Mouse (Mus musculus) ES-Bruce4 (cell line): Measurements from ENCODE around the gene Fank1. TPM values are rescaled to one million over a fixed set of nuclear protein-coding genes. Genes with fewer than 3 reads are reported as not detected.
A peak's percentile ranks its signal among the peaks of the same experiment; 100 is the strongest.

Experiments used
- H3K27ac ChIP-seq: 2 replicates; pipeline ENCODE4 v1.5.1; 2012; ENCODE audit warnings: low read length, inconsistent platforms; ENCODE audit not compliant: insufficient read depth
- H3K27me3 ChIP-seq: 2 replicates; pipeline ENCODE4 v1.6.1; 2012; ENCODE audit warnings: mild to moderate bottlenecking, low read length, inconsistent platforms; ENCODE audit not compliant: control insufficient read depth, poor library complexity, insufficient read depth, severe bottlenecking
- H3K36me3 ChIP-seq: 2 replicates; pipeline ENCODE4 v1.6.1; 2012; ENCODE audit warnings: inconsistent platforms, mild to moderate bottlenecking, low read length, moderate library complexity; ENCODE audit not compliant: control insufficient read depth, poor library complexity, insufficient read depth, severe bottlenecking
- H3K4me1 ChIP-seq: one replicate; pipeline ENCODE4 v1.8.1; 2011; ENCODE audit warnings: low read length; ENCODE audit not compliant: control insufficient read depth, insufficient read depth
- H3K4me3 ChIP-seq: 2 replicates; pipeline ENCODE4 v1.5.1; 2011; ENCODE audit warnings: low read depth, mild to moderate bottlenecking, low read length
- H3K9ac ChIP-seq: 2 replicates; pipeline ENCODE4 v1.6.1; 2012; ENCODE audit warnings: low read depth, mild to moderate bottlenecking, inconsistent platforms; ENCODE audit not compliant: poor library complexity, severe bottlenecking
- H3K9me3 ChIP-seq: replicated peaks from 2 replicates; pipeline ENCODE4 v1.6.1; 2012; ENCODE audit warnings: mild to moderate bottlenecking, low read length, inconsistent platforms; ENCODE audit not compliant: control insufficient read depth, poor library complexity, insufficient read depth, severe bottlenecking
- CTCF ChIP-seq: IDR thresholded peaks from one replicate; pipeline ENCODE4 v1.8.1; 2011; ENCODE audit warnings: low read depth, low read length
- EP300 ChIP-seq: IDR thresholded peaks from 2 replicates; pipeline ENCODE4 v1.6.1; 2011; ENCODE audit warnings: low read depth, low read length; ENCODE audit not compliant: insufficient read depth
- POLR2A ChIP-seq: IDR thresholded peaks from one replicate; pipeline ENCODE4 v1.8.1; 2011; ENCODE audit warnings: low read length; ENCODE audit not compliant: insufficient read depth
- polyA plus RNA-seq: library from polyadenylated mRNA; stranded (reverse); fragments of >200 nt; gene quantifications from 2 replicates; pipeline ENCODE4 v1.2.4, GENCODE M21; 2011; ENCODE audit warnings: low read depth; ENCODE audit not compliant: missing spikeins, insufficient read depth, insufficient read length

Fank1 gene
- polyA plus RNA-seq, 1 experiment = 3.1 TPM

- no peak overlapping the region for H3K27ac ChIP-seq
- no peaks in the 10 kb centered on the region for H3K27me3 ChIP-seq
- no peak overlapping the region for H3K4me3 ChIP-seq
- H3K36me3 ChIP-seq = 0 out of 2 replicates have a peak, but pooled peaks cover 2% of the 10 kb centered on the region
- no peak overlapping the region for H3K9ac ChIP-seq
- TF ChIP-seq POLR2A = no peak
- no peak for TF ChIP-seq CTCF
- no peak for TF ChIP-seq EP300
- no peaks in the 10 kb centered on the region for H3K4me1 ChIP-seq
- H3K9me3 ChIP-seq = no peaks in the 10 kb centered on the region
Observed at GRCm38 (mm10) chr7:133750666-133751065, 26.0 kb upstream of the Fank1 start.

GRCm38 (mm10) chr7:133751163-133751562 lies 25.5 kb upstream of the Fank1 start:
- peaks cover 1% of the 10 kb centered on the region for H3K4me1 ChIP-seq
- 0 out of 2 replicates have a peak, but pooled peaks cover 2% of the 10 kb centered on the region for H3K36me3 ChIP-seq
- H3K9ac ChIP-seq = no peak overlapping the region
- H3K27ac ChIP-seq = no peak overlapping the region
- no peaks in the 10 kb centered on the region for H3K27me3 ChIP-seq
- H3K9me3 ChIP-seq = no peaks in the 10 kb centered on the region
- H3K4me3 ChIP-seq = no peak overlapping the region
- TF ChIP-seq CTCF (no peak), POLR2A (no peak), EP300 (no peak)

DNA sequence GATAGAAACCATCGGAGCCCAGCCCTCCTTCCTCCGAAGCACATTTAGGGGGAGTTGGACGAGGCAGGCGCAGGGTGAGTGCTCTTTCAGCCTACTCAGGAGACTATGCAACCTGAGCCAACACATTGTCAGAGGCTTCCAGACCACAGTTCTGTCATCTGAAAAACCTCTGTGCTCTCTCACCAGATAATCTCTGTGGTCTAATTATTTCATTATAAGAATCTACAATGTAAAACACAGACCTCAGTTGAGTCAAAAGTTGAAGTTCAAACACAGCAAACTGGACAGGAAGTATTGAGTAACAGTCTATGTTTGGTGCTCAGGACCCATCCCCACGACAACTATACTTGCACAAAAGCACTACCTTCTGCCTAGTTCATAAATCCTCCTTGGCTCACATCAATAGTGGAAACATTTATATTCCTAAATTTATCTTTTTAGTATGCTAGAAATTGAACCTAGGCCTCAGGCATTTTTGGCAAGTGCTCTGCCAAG lies 18.7 kb upstream of the Fank1 start:
- Histone ChIP-seq H3K9me3 (no peaks in the 10 kb centered on the region), H3K36me3 (no peaks in the 10 kb centered on the region), H3K9ac (no peak overlapping the region), H3K27ac (no peak overlapping the region), H3K4me1 (peaks cover 3% of the 10 kb centered on the region), H3K4me3 (no peak overlapping the region), H3K27me3 (no peaks in the 10 kb centered on the region)
- TF ChIP-seq EP300 (no peak), POLR2A (no peak), CTCF (no peak)

DNA sequence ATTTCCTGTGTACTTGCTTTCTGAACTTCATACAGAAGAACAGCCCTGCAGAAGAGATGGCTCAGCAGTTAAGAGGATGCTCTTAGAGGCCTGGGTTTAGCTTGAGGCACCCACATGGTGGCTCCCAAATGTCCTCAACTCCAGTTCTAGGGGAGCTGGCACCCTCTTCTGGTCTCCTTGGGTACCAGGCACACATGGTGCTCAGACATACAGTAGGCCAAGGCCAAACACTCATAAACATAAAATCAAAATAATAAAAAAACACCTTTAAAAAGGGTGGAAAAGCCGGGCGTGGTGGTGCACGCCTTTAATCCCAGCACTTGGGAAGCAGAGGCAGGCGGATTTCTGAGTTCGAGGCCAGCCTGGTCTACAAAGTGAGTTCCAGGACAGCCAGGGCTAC lies 17.9 kb upstream of the Fank1 start:
- H3K27me3 ChIP-seq = no peaks in the 10 kb centered on the region
- H3K36me3 ChIP-seq = no peaks in the 10 kb centered on the region
- no peak for TF ChIP-seq POLR2A
- peak; percentile 57 for TF ChIP-seq CTCF
- H3K9me3 ChIP-seq = no peaks in the 10 kb centered on the region
- peaks cover 3% of the 10 kb centered on the region for H3K4me1 ChIP-seq
- no peak overlapping the region for H3K27ac ChIP-seq
- H3K4me3 ChIP-seq = peak overlapping the region; percentile 9; the same call in 1 of the 2 replicates
- 0 out of 2 replicates have a peak overlapping the region, but pooled peaks have one; percentile 43 for H3K9ac ChIP-seq

DNA sequence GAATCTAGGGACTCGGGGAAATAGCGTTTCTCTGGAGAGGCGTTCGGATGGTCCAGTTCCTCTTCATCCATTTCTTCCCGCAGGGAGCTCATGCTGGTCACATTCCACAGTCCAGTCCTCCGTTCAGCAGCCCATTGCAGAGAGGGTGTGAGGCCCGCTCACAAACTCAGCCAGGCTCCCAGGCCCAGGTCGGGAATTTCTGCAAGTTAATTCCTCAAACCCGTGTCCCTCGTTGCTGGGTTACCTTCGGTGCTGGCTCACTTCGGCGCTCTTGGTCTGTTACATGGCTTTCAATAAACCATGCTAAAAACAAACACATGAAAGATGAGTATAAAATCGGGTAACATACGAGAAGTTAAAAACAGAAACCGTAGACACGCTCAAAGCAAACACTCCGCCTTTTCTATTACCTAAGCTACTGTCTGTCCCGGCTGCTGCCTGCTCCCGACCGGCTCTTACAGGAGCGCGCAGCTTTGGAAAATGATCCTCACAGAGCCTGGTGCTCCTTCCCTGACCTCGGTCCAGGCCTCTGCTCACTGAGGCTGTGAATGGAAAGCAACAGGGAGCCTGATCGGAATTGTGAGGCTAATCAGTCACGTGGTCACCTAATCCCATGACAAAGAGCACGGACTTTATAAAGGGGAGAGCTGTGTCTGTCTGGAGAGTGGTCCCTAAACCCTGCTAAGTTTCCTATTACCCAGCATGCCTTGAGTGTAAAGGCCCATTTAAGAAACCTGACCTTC lies 16.9 kb upstream of the Fank1 start:
- no peaks in the 10 kb centered on the region for H3K9me3 ChIP-seq
- peak overlapping the region; percentile 75 for H3K27ac ChIP-seq
- TF ChIP-seq EP300 = peak; percentile 98
- no peak for TF ChIP-seq POLR2A
- H3K9ac ChIP-seq = peak overlapping the region; percentile 43
- H3K36me3 ChIP-seq = no peaks in the 10 kb centered on the region
- peak overlapping the region; percentile 68 for H3K4me3 ChIP-seq
- peaks cover 3% of the 10 kb centered on the region for H3K4me1 ChIP-seq
- no peaks in the 10 kb centered on the region for H3K27me3 ChIP-seq

DNA sequence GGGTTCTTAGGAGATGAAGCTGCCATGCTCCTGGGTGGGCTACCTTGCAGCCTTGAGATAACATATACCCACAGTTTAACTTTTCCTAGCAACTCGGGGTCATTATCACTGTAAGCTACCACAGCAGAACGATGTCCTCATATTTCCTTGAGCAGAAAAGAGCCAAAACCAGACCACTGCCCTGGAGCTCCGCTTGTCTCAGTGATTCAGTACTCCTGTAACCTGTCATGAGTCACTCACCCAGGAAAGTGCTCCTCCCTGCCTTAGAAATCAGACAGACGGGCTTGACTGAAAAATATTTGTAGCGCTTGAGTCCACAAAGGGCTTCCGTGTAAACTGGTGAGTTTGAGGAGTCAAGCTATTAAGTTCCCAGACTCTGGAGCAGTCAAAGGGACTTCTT lies 14.0 kb upstream of the Fank1 start:
- H3K27ac ChIP-seq = no peak overlapping the region
- no peaks in the 10 kb centered on the region for H3K36me3 ChIP-seq
- no peak overlapping the region for H3K9ac ChIP-seq
- no peak overlapping the region for H3K4me3 ChIP-seq
- H3K27me3 ChIP-seq = no peaks in the 10 kb centered on the region
- TF ChIP-seq CTCF (no peak), EP300 (no peak), POLR2A (no peak)
- no peaks in the 10 kb centered on the region for H3K9me3 ChIP-seq
- no peaks in the 10 kb centered on the region for H3K4me1 ChIP-seq
